Mouse (Mus musculus): ENCODE results near the gene Pde8b. TPM values are rescaled to one million over a fixed set of nuclear protein-coding genes. Genes with fewer than 3 reads are reported as not detected.

Gene Pde8b
- polyA plus RNA-seq, 1 experiment, result 1.2 TPM

- Histone ChIP-seq H3K9me3 (replicated peaks; ENCODE audit: control insufficient read depth, insufficient read depth, low read length, poor library complexity, severe bottlenecking) (no peaks in the 10 kb centered on the region), H3K27ac (ENCODE audit: insufficient read depth, low read length) (no peak overlapping the region), H3K9ac (ENCODE audit: low read depth, poor library complexity, severe bottlenecking) (no peak overlapping the region), H3K4me1 (ENCODE audit: control insufficient read depth, insufficient read depth, low read length) (no peaks in the 10 kb centered on the region), H3K36me3 (ENCODE audit: control insufficient read depth, insufficient read depth, low read length, poor library complexity, severe bottlenecking) (no peaks in the 10 kb centered on the region), H3K4me3 (ENCODE audit: low read depth, low read length) (no peak overlapping the region), H3K27me3 (ENCODE audit: control insufficient read depth, insufficient read depth, low read length, poor library complexity, severe bottlenecking) (no peaks in the 10 kb centered on the region)
- TF ChIP-seq CTCF (IDR thresholded peaks at IDR 0.05; ENCODE audit: low read depth, low read length), result no peak
- no peak for TF ChIP-seq POLR2A (IDR thresholded peaks at IDR 0.05; ENCODE audit: insufficient read depth, low read length)
- no peak for TF ChIP-seq EP300 (IDR thresholded peaks at IDR 0.05; ENCODE audit: insufficient read depth, low read depth, low read length)
Observed at GRCm38 (mm10) chr13:95278426-95279025, 28.4 kb upstream of the Pde8b start.

- Histone ChIP-seq H3K9ac (ENCODE audit: low read depth, poor library complexity, severe bottlenecking) (no peak overlapping the region), H3K4me1 (ENCODE audit: control insufficient read depth, insufficient read depth, low read length) (no peaks in the 10 kb centered on the region), H3K36me3 (ENCODE audit: control insufficient read depth, insufficient read depth, low read length, poor library complexity, severe bottlenecking) (no peaks in the 10 kb centered on the region), H3K9me3 (replicated peaks; ENCODE audit: control insufficient read depth, insufficient read depth, low read length, poor library complexity, severe bottlenecking) (no peaks in the 10 kb centered on the region), H3K27me3 (ENCODE audit: control insufficient read depth, insufficient read depth, low read length, poor library complexity, severe bottlenecking) (no peaks in the 10 kb centered on the region), H3K4me3 (ENCODE audit: low read depth, low read length) (no peak overlapping the region), H3K27ac (ENCODE audit: insufficient read depth, low read length) (no peak overlapping the region)
- TF ChIP-seq CTCF (IDR thresholded peaks at IDR 0.05; ENCODE audit: low read depth, low read length) (no peak), EP300 (IDR thresholded peaks at IDR 0.05; ENCODE audit: insufficient read depth, low read depth, low read length) (no peak), POLR2A (IDR thresholded peaks at IDR 0.05; ENCODE audit: insufficient read depth, low read length) (no peak)
Observed at GRCm38 (mm10) chr13:95264691-95265090, 14.6 kb upstream of the Pde8b start.

- Histone ChIP-seq H3K9ac (ENCODE audit: low read depth, poor library complexity, severe bottlenecking) (no peak overlapping the region), H3K27ac (ENCODE audit: insufficient read depth, low read length) (no peak overlapping the region), H3K4me3 (ENCODE audit: low read depth, low read length) (no peak overlapping the region), H3K9me3 (replicated peaks; ENCODE audit: control insufficient read depth, insufficient read depth, low read length, poor library complexity, severe bottlenecking) (no peaks in the 10 kb centered on the region), H3K4me1 (ENCODE audit: control insufficient read depth, insufficient read depth, low read length) (no peaks in the 10 kb centered on the region), H3K36me3 (ENCODE audit: control insufficient read depth, insufficient read depth, low read length, poor library complexity, severe bottlenecking) (no peaks in the 10 kb centered on the region), H3K27me3 (ENCODE audit: control insufficient read depth, insufficient read depth, low read length, poor library complexity, severe bottlenecking) (no peaks in the 10 kb centered on the region)
- TF ChIP-seq EP300 (IDR thresholded peaks at IDR 0.05; ENCODE audit: insufficient read depth, low read depth, low read length) (no peak), POLR2A (IDR thresholded peaks at IDR 0.05; ENCODE audit: insufficient read depth, low read length) (no peak), CTCF (IDR thresholded peaks at IDR 0.05; ENCODE audit: low read depth, low read length) (no peak)
Observed at GRCm38 (mm10) chr13:95260886-95261789, 11.0 kb upstream of the Pde8b start.

GRCm38 (mm10) chr13:95260391-95260790, 10.3 kb upstream of the Pde8b start:
- TF ChIP-seq POLR2A (IDR thresholded peaks at IDR 0.05; ENCODE audit: insufficient read depth, low read length) (no peak), CTCF (IDR thresholded peaks at IDR 0.05; ENCODE audit: low read depth, low read length) (no peak), EP300 (IDR thresholded peaks at IDR 0.05; ENCODE audit: insufficient read depth, low read depth, low read length) (no peak)

GRCm38 (mm10) chr13:95257083-95257482, 6.9 kb upstream of the Pde8b start:
- Histone ChIP-seq H3K9ac (ENCODE audit: low read depth, poor library complexity, severe bottlenecking) (no peak overlapping the region), H3K36me3 (ENCODE audit: control insufficient read depth, insufficient read depth, low read length, poor library complexity, severe bottlenecking) (no peaks in the 10 kb centered on the region), H3K9me3 (replicated peaks; ENCODE audit: control insufficient read depth, insufficient read depth, low read length, poor library complexity, severe bottlenecking) (no peaks in the 10 kb centered on the region), H3K27ac (ENCODE audit: insufficient read depth, low read length) (no peak overlapping the region), H3K4me1 (ENCODE audit: control insufficient read depth, insufficient read depth, low read length) (no peaks in the 10 kb centered on the region), H3K27me3 (ENCODE audit: control insufficient read depth, insufficient read depth, low read length, poor library complexity, severe bottlenecking) (no peaks in the 10 kb centered on the region), H3K4me3 (ENCODE audit: low read depth, low read length) (no peak overlapping the region)
- TF ChIP-seq EP300 (IDR thresholded peaks at IDR 0.05; ENCODE audit: insufficient read depth, low read depth, low read length) (no peak), CTCF (IDR thresholded peaks at IDR 0.05; ENCODE audit: low read depth, low read length) (no peak), POLR2A (IDR thresholded peaks at IDR 0.05; ENCODE audit: insufficient read depth, low read length) (no peak)

More at GRCm38 (mm10) chr13:95260391-95260790, 10.3 kb upstream of the Pde8b start:
- Histone ChIP-seq H3K9ac (ENCODE audit: low read depth, poor library complexity, severe bottlenecking) (no peak overlapping the region), H3K27me3 (ENCODE audit: control insufficient read depth, insufficient read depth, low read length, poor library complexity, severe bottlenecking) (no peaks in the 10 kb centered on the region), H3K36me3 (ENCODE audit: control insufficient read depth, insufficient read depth, low read length, poor library complexity, severe bottlenecking) (no peaks in the 10 kb centered on the region), H3K4me3 (ENCODE audit: low read depth, low read length) (no peak overlapping the region), H3K27ac (ENCODE audit: insufficient read depth, low read length) (no peak overlapping the region), H3K9me3 (replicated peaks; ENCODE audit: control insufficient read depth, insufficient read depth, low read length, poor library complexity, severe bottlenecking) (no peaks in the 10 kb centered on the region), H3K4me1 (ENCODE audit: control insufficient read depth, insufficient read depth, low read length) (no peaks in the 10 kb centered on the region)

GRCm38 (mm10) chr13:95255083-95255482, 4.9 kb upstream of the Pde8b start:
- H3K27me3 ChIP-seq (ENCODE audit: control insufficient read depth, insufficient read depth, low read length, poor library complexity, severe bottlenecking), result no peaks in the 10 kb centered on the region; the same call in 1 of the 2 replicates
- no peak overlapping the region for H3K27ac ChIP-seq (ENCODE audit: insufficient read depth, low read length)
- H3K4me3 ChIP-seq (ENCODE audit: low read depth, low read length), result no peak overlapping the region
- no peak overlapping the region for H3K9ac ChIP-seq (ENCODE audit: low read depth, poor library complexity, severe bottlenecking)
- H3K9me3 ChIP-seq (replicated peaks; ENCODE audit: control insufficient read depth, insufficient read depth, low read length, poor library complexity, severe bottlenecking), result no peaks in the 10 kb centered on the region
- no peaks in the 10 kb centered on the region for H3K36me3 ChIP-seq (ENCODE audit: control insufficient read depth, insufficient read depth, low read length, poor library complexity, severe bottlenecking)
- TF ChIP-seq EP300 (IDR thresholded peaks at IDR 0.05; ENCODE audit: insufficient read depth, low read depth, low read length) (no peak), CTCF (IDR thresholded peaks at IDR 0.05; ENCODE audit: low read depth, low read length) (no peak), POLR2A (IDR thresholded peaks at IDR 0.05; ENCODE audit: insufficient read depth, low read length) (no peak)
- H3K4me1 ChIP-seq (ENCODE audit: control insufficient read depth, insufficient read depth, low read length), result no peaks in the 10 kb centered on the region

Data from ES-Bruce4 (cell line).